Mouse (Mus musculus) urinary bladder, postnatal 10 days (tissue): ENCODE measurements around the gene Paqr4.

Source experiments
- DNase-seq: peaks from one replicate; pipeline ENCODE4 v3.0.0; 2022; ENCODE audit warnings: low spot score

Paqr4 gene

DNA sequence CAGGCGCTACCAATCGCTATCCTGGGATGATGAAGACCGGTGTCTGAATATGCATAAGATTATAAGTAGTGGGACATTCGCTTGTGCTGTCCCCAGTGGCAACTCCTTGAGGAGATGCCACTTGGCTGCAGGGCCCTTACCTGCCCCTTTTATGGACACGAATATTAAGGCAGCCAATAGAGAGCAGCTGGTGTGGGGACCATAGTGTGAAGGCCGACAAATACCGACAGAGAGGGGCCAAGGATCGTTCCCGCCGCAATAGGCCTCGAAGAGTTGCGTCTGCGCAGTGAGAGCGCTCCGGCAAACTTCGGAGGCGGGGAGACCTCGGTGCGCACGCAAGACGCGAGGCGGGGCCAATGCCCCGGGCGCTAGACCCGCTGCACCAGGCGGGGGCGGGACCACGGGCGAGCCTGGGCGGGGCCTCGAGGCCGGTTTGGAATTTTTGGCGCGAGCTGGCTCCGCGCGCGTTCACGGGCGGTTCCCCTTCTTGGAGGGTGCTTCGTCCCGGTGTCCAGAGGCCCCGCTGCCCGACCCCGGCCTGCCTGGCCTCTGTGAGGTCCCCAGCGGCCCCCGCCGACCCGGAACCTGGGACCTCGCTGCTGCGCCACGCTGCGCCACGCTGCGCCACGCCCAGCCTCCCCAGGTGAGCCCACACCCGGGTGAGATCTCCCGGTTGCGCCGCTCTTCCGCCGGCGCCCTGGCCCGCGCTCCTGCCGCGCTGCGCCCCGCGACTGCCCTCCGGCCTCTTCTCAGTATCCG lies 14.5 kb downstream of the Paqr4 start, which contains the start of gene Pkmyt1:
Gene Pkmyt1 (plus strand): TSS at position 338 of the 759 bp plus-strand sequence.
- DNase-seq: peak; percentile 84

DNA sequence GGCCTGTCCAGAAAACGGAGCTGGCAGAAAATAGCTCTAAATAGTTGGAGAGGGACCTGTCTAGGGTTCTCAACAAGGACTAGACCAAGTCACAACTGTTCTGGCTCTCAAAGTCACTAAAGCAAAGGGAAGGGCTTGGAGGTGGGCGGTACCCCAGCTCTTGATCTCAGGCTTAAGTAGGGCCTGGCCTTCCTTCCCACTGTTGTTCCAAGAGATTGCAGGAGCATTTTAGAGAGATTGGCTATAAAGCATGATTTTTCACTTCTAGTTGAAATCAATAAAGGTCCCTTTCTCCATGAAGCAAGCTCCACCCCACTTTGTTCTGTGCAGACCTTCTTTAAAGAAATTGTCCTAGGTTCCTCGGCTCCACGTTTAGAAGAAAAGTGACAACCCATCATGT lies 15.2 kb downstream of the Paqr4 start:
- no peak for DNase-seq

DNA sequence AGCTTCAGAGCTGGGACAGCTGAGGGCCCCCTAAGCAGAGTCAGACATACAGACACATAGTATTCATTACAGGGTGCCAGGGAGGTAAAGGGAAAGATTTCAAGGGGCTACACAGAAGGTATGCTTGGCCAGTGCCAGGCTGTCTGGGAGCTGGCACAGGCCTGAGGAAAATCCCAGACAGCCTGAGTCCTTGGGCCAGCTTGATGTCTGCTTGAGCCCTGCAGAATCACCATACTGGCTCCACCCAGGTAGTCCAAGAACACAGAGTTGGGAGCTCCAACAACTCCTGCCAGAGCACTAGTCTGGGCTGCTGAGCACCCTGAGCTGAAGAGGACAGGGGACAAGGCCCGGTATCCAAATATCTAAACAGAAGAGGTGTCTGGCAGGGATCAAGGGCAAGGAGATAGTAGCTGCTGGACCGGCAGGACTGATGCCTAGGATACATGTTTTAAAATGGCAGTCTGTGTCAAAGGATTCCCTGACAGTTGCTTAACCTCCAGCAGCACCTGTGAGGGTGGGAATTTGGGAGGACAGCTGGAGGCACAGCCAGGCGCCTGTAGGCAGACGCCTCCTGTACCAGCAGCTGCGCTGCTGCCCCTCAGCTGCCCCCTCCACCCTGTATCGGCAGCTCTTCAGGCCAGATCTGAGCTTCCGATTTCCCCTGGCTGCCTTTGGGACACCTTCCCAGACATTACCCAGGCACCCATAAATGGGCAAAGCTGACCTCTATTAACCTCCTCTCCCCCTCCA lies 18.1 kb downstream of the Paqr4 start, which contains the start of gene 1520401A03Rik:
Gene 1520401A03Rik (minus strand): TSS at position 408 of the 750 bp plus-strand sequence.
- no peak for DNase-seq

GRCm38 (mm10) chr17:23721886-23722285 lies 18.8 kb downstream of the Paqr4 start:
- DNase-seq: no peak

DNA sequence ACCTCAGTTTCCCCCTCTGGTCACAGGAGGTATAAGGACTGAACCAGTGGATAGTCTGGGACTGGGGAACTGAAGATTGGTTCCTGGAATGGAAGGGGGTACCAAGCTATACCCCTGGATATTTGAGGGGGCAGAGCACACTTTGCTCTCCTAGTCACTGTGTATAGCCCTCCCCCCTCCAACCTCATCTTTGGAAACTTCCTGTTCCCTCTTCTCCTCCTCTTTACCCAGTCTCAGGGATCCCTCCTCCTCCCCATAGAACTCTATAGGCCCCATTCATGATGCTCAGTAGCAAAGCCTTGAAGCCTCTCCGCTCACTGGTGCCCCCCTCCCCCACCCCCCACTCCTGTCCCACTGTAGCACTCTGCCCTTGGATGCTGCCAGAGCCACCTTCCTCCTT lies 21.2 kb downstream of the Paqr4 start:
- no peak for DNase-seq

GRCm38 (mm10) chr17:23717003-23717402 lies 23.7 kb downstream of the Paqr4 start:
- no peak for DNase-seq

- DNase-seq: no peak
These were observed 34.5 kb downstream of the Paqr4 start for GRCm38 (mm10) chr17:23706212-23706611.

DNA sequence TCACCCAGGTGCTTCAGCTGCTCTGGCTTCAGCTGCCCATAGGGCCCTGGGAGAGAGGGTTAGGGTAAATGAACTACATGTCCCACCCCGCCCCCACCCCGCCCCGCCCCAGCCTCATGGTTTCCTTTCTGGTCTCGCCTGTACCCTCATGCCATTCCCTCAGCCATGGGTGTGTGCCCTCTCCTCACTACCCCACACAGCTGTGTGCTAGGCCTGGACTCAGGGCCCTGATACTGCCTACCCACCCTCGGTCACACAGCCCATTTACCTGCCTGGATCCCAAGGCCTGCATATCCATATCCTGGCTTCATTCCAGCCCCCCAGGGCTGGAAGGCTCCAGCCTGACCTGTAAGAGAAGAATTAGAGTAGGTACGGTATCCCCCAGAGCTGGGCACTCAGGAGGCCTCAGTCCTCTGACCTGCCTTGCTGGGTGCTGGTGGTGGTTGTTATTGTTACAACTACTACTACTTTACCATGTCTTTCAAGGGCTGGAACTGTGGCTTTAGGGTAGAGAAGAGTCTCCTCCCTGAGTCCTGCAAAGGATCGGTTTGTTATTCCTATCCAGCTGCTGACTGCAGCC lies 35.1 kb downstream of the Paqr4 start:
- no peak for DNase-seq

- DNase-seq: no peak
These were observed 35.9 kb downstream of the Paqr4 start for GRCm38 (mm10) chr17:23704741-23705140.

DNA sequence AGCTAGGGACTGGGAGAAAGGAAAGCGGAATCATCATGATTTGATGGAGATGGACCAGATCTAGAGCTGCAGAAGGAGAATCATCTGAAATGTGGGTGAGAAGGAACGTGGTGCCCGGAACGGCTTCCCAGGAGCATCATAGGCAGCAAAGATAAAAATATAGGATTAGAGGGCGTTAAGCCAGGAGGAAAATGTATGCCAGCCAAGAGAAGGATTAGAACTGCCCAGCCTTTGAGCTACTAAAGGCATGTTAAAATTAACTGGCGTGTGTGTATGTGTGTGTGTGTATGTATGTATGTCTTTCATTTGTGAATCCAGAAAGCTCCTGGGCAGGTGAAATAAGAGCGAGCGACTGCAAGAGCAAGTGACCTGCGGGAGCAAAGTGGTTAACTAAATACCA lies 37.4 kb downstream of the Paqr4 start:
- no peak for DNase-seq

DNA sequence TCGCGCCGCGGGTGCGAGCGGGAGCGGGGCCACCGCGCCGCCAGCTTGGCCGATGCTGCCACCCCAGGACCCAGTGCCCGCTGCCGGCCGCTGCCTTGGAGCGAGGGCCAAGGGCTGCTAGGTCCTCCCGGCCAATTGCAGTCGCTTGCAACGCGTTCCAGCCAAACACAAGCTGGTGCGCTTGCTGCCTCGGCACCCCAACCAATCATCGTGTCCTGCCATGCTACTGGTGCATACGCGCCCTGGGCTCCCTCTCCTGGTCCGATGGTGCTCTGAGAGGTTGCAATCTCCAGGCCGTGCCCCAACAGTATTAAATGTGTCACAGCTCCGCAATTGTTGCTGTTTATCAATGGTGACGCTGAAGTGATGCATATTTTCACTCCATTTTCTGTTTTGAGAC lies 40.6 kb downstream of the Paqr4 start:
- peak; percentile 63 for DNase-seq

- no peak for DNase-seq
These were observed 41.3 kb downstream of the Paqr4 start for GRCm38 (mm10) chr17:23699131-23700077.

DNA sequence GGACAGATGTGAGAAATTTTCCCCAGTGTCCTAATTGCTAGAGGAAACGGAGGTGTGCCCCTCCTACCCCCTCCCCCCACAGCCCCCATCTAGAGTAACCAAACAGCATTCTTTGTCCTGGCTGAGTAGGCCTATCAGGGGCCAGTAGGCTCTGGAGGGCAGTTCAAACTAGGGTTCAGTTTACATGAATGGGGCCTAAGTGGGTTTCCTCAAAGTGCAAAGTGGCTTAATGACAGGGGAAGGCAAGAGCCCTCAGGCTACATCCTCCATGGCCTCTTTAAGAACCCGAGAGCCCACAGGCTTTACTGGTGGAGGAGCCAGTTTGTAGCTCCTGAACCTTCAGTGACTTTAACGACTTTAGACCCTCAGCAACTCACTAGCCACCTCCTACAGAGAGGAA lies 44.9 kb downstream of the Paqr4 start:
- no peak for DNase-seq

DNA sequence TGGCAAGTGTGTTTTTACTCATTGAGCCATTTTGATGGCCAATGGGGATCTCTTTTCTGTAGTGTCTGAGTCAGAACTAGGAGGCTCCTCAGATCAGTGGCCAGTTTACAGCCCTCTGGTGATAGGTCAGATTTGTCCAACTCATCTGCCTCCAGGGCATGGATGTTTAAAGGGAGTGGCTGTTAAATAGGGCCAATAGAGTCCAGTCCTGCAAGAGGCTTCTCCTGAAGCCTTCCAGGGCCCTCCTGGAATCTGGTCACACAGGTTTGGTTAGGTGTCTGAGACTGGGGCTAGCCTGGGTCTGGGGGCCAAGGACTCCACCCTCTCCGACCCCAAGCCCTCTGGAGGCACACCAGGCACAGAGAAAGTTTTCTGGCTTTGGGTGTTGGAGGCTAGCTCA lies 46.2 kb downstream of the Paqr4 start:
- no peak for DNase-seq
